Mouse (Mus musculus) stomach, embryonic 14.5 days (tissue): ENCODE data around the gene Hdac1. TPM values are rescaled to one million over a fixed set of nuclear protein-coding genes. Genes with fewer than 3 reads are reported as not detected.

Experiments
- ATAC-seq: fragments of 200-750 bp; cut with Nextera tagmentation; 2 replicates; pipeline ENCODE4 v1.8.0; 2017; ENCODE audit warnings: low read depth, moderate TSS enrichment; ENCODE audit not compliant: insufficient number of reproducible peaks, insufficient read depth, low FRiP score
- H3K27ac ChIP-seq: fragments of 300-500 bp; sonication (generic); 2 replicates; pipeline ENCODE4 v1.5.1; 2014; ENCODE audit warnings: mild to moderate bottlenecking, low read length, moderate library complexity, mixed read lengths
- H3K27me3 ChIP-seq: fragments of 300-500 bp; sonication (generic); 2 replicates; pipeline ENCODE4 v1.6.1; 2014; ENCODE audit warnings: low read length, control low read depth, mixed read lengths; ENCODE audit not compliant: control insufficient read depth, insufficient read depth
- H3K36me3 ChIP-seq: fragments of 300-500 bp; sonication (generic); 2 replicates; pipeline ENCODE4 v1.6.1; 2014; ENCODE audit warnings: mild to moderate bottlenecking, control low read depth, low read length, moderate library complexity, mixed read lengths; ENCODE audit not compliant: control insufficient read depth, insufficient read depth
- H3K4me1 ChIP-seq: fragments of 300-500 bp; sonication (generic); 2 replicates; pipeline ENCODE4 v1.6.1; 2014; ENCODE audit warnings: low read length, control low read depth, mixed read lengths; ENCODE audit not compliant: control insufficient read depth, insufficient read depth
- H3K4me2 ChIP-seq: fragments of 300-500 bp; sonication (generic); replicated peaks from 2 replicates; pipeline ENCODE4 v1.6.1; 2014; ENCODE audit warnings: low read depth, low read length, control low read depth
- H3K4me3 ChIP-seq: fragments of 300-500 bp; sonication (generic); 2 replicates; pipeline ENCODE4 v1.5.1; 2014; ENCODE audit warnings: low read depth, low read length, control low read depth
- H3K9ac ChIP-seq: fragments of 300-500 bp; sonication (generic); replicated peaks from 2 replicates; pipeline ENCODE4 v1.6.1; 2014; ENCODE audit warnings: low read depth, mild to moderate bottlenecking, control low read depth, low read length, moderate library complexity, mixed read lengths
- H3K9me3 ChIP-seq: fragments of 300-500 bp; sonication (generic); 2 replicates; pipeline ENCODE4 v1.6.1; 2016; ENCODE audit warnings: low read depth, low read length, control low read depth; ENCODE audit not compliant: control insufficient read depth
- WGBS: fragments of 180-500 bp; shearing (Covaris S2); extraction: QIAGEN DNeasy Blood & Tissue Kit; methylation state at CpG from one replicate; pipeline ENCODE4 v1.1.7; 2014; 5-methylcytosine and 5-hydroxymethylcytosine counted together
- polyA plus RNA-seq: library from polyadenylated mRNA; unstranded; fragments of >200 nt; fragmentation: Nextera tagmentation; extraction: Ambion mirVana; gene quantifications from 2 replicates; pipeline ENCODE4 v1.2.1, GENCODE M21; 2014

Hdac1 gene
- polyA plus RNA-seq, 1 experiment from 2014 or later: 217 TPM

GRCm38 (mm10) chr4:129505511-129505910 is 37.0 kb downstream of the Hdac1 start:
- Histone ChIP-seq H3K4me3 (no peak overlapping the region), H3K27ac (no peak overlapping the region), H3K4me2 (no peak overlapping the region), H3K4me1 (peaks cover 4% of the 10 kb centered on the region; the same call in 1 of the 2 replicates), H3K9me3 (no peaks in the 10 kb centered on the region), H3K9ac (no peak overlapping the region), H3K27me3 (no peaks in the 10 kb centered on the region), H3K36me3 (no peaks in the 10 kb centered on the region)
- WGBS: 78% methylated on average over 3 of the region's 3 CpGs
- ATAC-seq: no peak

GRCm38 (mm10) chr4:129502901-129503444 is 39.5 kb downstream of the Hdac1 start:
- no peaks in the 10 kb centered on the region for H3K9me3 ChIP-seq
- no peak overlapping the region for H3K9ac ChIP-seq
- no peak overlapping the region for H3K4me3 ChIP-seq
- H3K36me3 ChIP-seq: no peaks in the 10 kb centered on the region
- H3K27me3 ChIP-seq: no peaks in the 10 kb centered on the region
- H3K4me1 ChIP-seq: no peaks in the 10 kb centered on the region
- H3K27ac ChIP-seq: no peak overlapping the region
- H3K4me2 ChIP-seq: no peak overlapping the region
- no peak for ATAC-seq
- 62% methylated on average over 11 of the region's 11 CpGs for WGBS

- Histone ChIP-seq H3K4me3 (no peak overlapping the region), H3K9ac (no peak overlapping the region), H3K27me3 (no peaks in the 10 kb centered on the region), H3K4me2 (no peak overlapping the region), H3K27ac (no peak overlapping the region), H3K9me3 (no peaks in the 10 kb centered on the region), H3K4me1 (no peaks in the 10 kb centered on the region), H3K36me3 (no peaks in the 10 kb centered on the region)
- ATAC-seq: no peak
- WGBS: 59% methylated on average over 9 of the region's 9 CpGs
Measured at GRCm38 (mm10) chr4:129502327-129502888, 40.1 kb downstream of the Hdac1 start.

- no peaks in the 10 kb centered on the region for H3K27me3 ChIP-seq
- H3K4me2 ChIP-seq: peak overlapping the region; percentile 57
- peak overlapping the region; percentile 72; the same call in 1 of the 2 replicates for H3K27ac ChIP-seq
- peak overlapping the region; percentile 52; the same call in 1 of the 2 replicates for H3K9ac ChIP-seq
- no peaks in the 10 kb centered on the region for H3K36me3 ChIP-seq
- H3K4me3 ChIP-seq: peak overlapping the region; percentile 45
- H3K9me3 ChIP-seq: no peaks in the 10 kb centered on the region
- WGBS: 2% methylated on average over 48 of the region's 49 CpGs
- H3K4me1 ChIP-seq: peaks cover 12% of the 10 kb centered on the region; the same call in 1 of the 2 replicates
- ATAC-seq: peak; percentile 94
Measured at GRCm38 (mm10) chr4:129500607-129501566, 41.6 kb downstream of the Hdac1 start.

- Histone ChIP-seq H3K36me3 (no peaks in the 10 kb centered on the region), H3K9me3 (no peaks in the 10 kb centered on the region), H3K4me3 (peak overlapping the region; percentile 45), H3K27ac (peak overlapping the region; percentile 72; the same call in 1 of the 2 replicates), H3K4me1 (peaks cover 12% of the 10 kb centered on the region; the same call in 1 of the 2 replicates), H3K27me3 (no peaks in the 10 kb centered on the region), H3K9ac (peak overlapping the region; percentile 52; the same call in 1 of the 2 replicates), H3K4me2 (peak overlapping the region; percentile 57)
- WGBS: 83% methylated on average over 8 of the region's 8 CpGs
- ATAC-seq: no peak
Measured at GRCm38 (mm10) chr4:129500017-129500416, 42.5 kb downstream of the Hdac1 start.

- no peaks in the 10 kb centered on the region for H3K27me3 ChIP-seq
Measured at GRCm38 (mm10) chr4:129498941-129499340, 43.6 kb downstream of the Hdac1 start.

GRCm38 (mm10) chr4:129496631-129497030 is 45.9 kb downstream of the Hdac1 start:
- H3K9me3 ChIP-seq: no peaks in the 10 kb centered on the region
- H3K9ac ChIP-seq: 0 out of 2 replicates have a peak overlapping the region, but pooled peaks have one; percentile 6
- no peak overlapping the region for H3K4me3 ChIP-seq
- H3K27me3 ChIP-seq: no peaks in the 10 kb centered on the region
- H3K27ac ChIP-seq: peak overlapping the region; percentile 63
- no peak for ATAC-seq
- H3K4me2 ChIP-seq: no peak overlapping the region
- H3K36me3 ChIP-seq: no peaks in the 10 kb centered on the region
- 27% methylated on average over 6 of the region's 6 CpGs for WGBS
- peaks cover 16% of the 10 kb centered on the region; the same call in 1 of the 2 replicates for H3K4me1 ChIP-seq

More at GRCm38 (mm10) chr4:129498941-129499340, 43.6 kb downstream of the Hdac1 start:
- Histone ChIP-seq H3K4me1 (peaks cover 12% of the 10 kb centered on the region; the same call in 1 of the 2 replicates), H3K9ac (no peak overlapping the region), H3K36me3 (no peaks in the 10 kb centered on the region), H3K9me3 (no peaks in the 10 kb centered on the region), H3K27ac (no peak overlapping the region), H3K4me3 (no peak overlapping the region), H3K4me2 (no peak overlapping the region)
- no peak for ATAC-seq
- 63% methylated on average over 3 of the region's 3 CpGs for WGBS
